Mouse (Mus musculus) midbrain, postnatal 0 days (tissue): ENCODE measurements around the gene Daam1. TPM values are rescaled to one million over a fixed set of nuclear protein-coding genes. Genes with fewer than 3 reads are reported as not detected.

ENCODE experiments used
- ATAC-seq: fragments of 200-750 bp; cut with Nextera tagmentation; 2 replicates; pipeline ENCODE4 v1.8.0; 2017; ENCODE audit warnings: moderate number of reproducible peaks, mild to moderate bottlenecking, moderate TSS enrichment, moderate library complexity; ENCODE audit not compliant: low FRiP score
- DNase-seq: peaks from one replicate; pipeline ENCODE4 v3.0.0-alpha.2; 2015; ENCODE audit warnings: low spot score
- H3K27ac ChIP-seq: fragments of 300-500 bp; sonication (generic); 2 replicates; pipeline ENCODE4 v1.5.1; 2014; ENCODE audit warnings: low read depth, mild to moderate bottlenecking, low read length, mixed read lengths
- H3K27me3 ChIP-seq: fragments of 300-500 bp; sonication (generic); 2 replicates; pipeline ENCODE4 v1.6.1; 2014; ENCODE audit warnings: low read length, control low read depth, mixed read lengths; ENCODE audit not compliant: insufficient read depth
- H3K36me3 ChIP-seq: fragments of 300-500 bp; sonication (generic); 2 replicates; pipeline ENCODE4 v1.6.1; 2014; ENCODE audit warnings: low read length, control low read depth, mixed read lengths; ENCODE audit not compliant: insufficient read depth
- H3K4me1 ChIP-seq: fragments of 300-500 bp; sonication (generic); 2 replicates; pipeline ENCODE4 v1.6.1; 2014; ENCODE audit warnings: mild to moderate bottlenecking, control low read depth, antibody characterized with exemption, low read length, mixed read lengths; ENCODE audit not compliant: insufficient read depth
- H3K4me2 ChIP-seq: fragments of 300-500 bp; sonication (generic); 2 replicates; pipeline ENCODE4 v1.6.1; 2014; ENCODE audit warnings: low read depth, mild to moderate bottlenecking, low read length, mixed read lengths; ENCODE audit not compliant: poor library complexity, severe bottlenecking
- H3K4me3 ChIP-seq: fragments of 300-500 bp; sonication (generic); 2 replicates; pipeline ENCODE4 v1.5.1; 2014; ENCODE audit warnings: low read depth, mild to moderate bottlenecking, low read length, moderate library complexity
- H3K9ac ChIP-seq: fragments of 300-500 bp; sonication (generic); replicated peaks from 2 replicates; pipeline ENCODE4 v1.6.1; 2014; ENCODE audit warnings: mild to moderate bottlenecking, low read length, moderate library complexity, mixed read lengths; ENCODE audit not compliant: poor library complexity, severe bottlenecking
- H3K9me3 ChIP-seq: fragments of 300-500 bp; sonication (generic); 2 replicates; pipeline ENCODE4 v1.6.1; 2016; ENCODE audit warnings: low read length, control low read depth
- CTCF ChIP-seq: IDR thresholded peaks from 2 replicates; pipeline ENCODE4 v1.5.1; 2016; ENCODE audit warnings: antibody characterized with exemption, mild to moderate bottlenecking
- WGBS: fragments of 180-500 bp; shearing (Covaris S2); extraction: QIAGEN DNeasy Blood & Tissue Kit; methylation state at CpG from one replicate; pipeline ENCODE4 v1.1.7; 2014; 5-methylcytosine and 5-hydroxymethylcytosine counted together
- polyA plus RNA-seq: library from polyadenylated mRNA; unstranded; fragments of >200 nt; fragmentation: Nextera tagmentation; extraction: Ambion mirVana; gene quantifications from 2 replicates; pipeline ENCODE4 v1.2.1, GENCODE M21; 2015
- total RNA-seq: library from RNA; depleted of rRNA; stranded (reverse); fragments of >200 nt; gene quantifications from 2 replicates; pipeline ENCODE4 v1.2.3, GENCODE M21; 2014

Daam1 gene
- total and polyA plus RNA-seq, 2 experiments from 2014 or later: 27.3 to 86.0 TPM

- Histone ChIP-seq H3K27me3 (no peaks in the 10 kb centered on the region), H3K9ac (no peak overlapping the region), H3K27ac (no peak overlapping the region), H3K9me3 (no peaks in the 10 kb centered on the region), H3K4me1 (no peaks in the 10 kb centered on the region), H3K4me3 (no peak overlapping the region), H3K4me2 (no peak overlapping the region), H3K36me3 (peaks cover 73% of the 10 kb centered on the region)
- TF ChIP-seq CTCF: no peak
- DNase-seq (no peak), ATAC-seq (no peak)
- WGBS: 97% methylated on average over 6 of the region's 6 CpGs
Measured at GRCm38 (mm10) chr12:71948972-71949371, 118.1 kb downstream of the Daam1 start.

DNA sequence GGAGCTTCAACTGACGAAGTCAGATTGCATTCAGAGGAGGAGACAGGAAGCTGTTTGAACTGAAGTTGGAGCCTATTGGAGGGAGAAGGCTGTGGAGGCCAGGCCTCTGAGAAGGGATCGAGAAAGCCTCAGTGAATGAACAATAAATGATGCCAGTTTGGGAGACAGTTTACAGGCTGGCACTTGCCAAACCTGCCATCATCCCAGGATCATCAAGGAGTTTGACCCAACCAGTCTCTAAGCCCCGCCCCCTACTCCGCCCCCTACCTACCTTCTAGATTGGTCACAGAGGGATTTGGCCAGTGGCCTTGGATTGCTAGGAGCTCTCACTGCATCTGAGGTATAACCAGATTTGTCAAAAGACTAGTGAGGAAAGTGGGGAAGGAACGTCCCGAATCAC, 118.7 kb downstream of the Daam1 start:
- Histone ChIP-seq H3K27me3 (no peaks in the 10 kb centered on the region), H3K4me3 (no peak overlapping the region), H3K9me3 (no peaks in the 10 kb centered on the region), H3K36me3 (peaks cover 68% of the 10 kb centered on the region), H3K27ac (no peak overlapping the region), H3K4me2 (no peak overlapping the region), H3K9ac (no peak overlapping the region), H3K4me1 (no peaks in the 10 kb centered on the region)
- no peak for TF ChIP-seq CTCF
- ATAC-seq (no peak), DNase-seq (no peak)
- WGBS: 93% methylated on average over 6 of the region's 6 CpGs

- TF ChIP-seq CTCF: no peak
- DNase-seq: no peak
- Histone ChIP-seq H3K4me2 (no peak overlapping the region), H3K9ac (no peak overlapping the region), H3K4me3 (no peak overlapping the region), H3K4me1 (no peaks in the 10 kb centered on the region), H3K36me3 (peaks cover 64% of the 10 kb centered on the region), H3K9me3 (no peaks in the 10 kb centered on the region), H3K27me3 (no peaks in the 10 kb centered on the region), H3K27ac (no peak overlapping the region)
- WGBS: 91% methylated on average over 13 of the region's 13 CpGs
- ATAC-seq: no peak
Measured at GRCm38 (mm10) chr12:71950095-71950877, 119.4 kb downstream of the Daam1 start.

DNA sequence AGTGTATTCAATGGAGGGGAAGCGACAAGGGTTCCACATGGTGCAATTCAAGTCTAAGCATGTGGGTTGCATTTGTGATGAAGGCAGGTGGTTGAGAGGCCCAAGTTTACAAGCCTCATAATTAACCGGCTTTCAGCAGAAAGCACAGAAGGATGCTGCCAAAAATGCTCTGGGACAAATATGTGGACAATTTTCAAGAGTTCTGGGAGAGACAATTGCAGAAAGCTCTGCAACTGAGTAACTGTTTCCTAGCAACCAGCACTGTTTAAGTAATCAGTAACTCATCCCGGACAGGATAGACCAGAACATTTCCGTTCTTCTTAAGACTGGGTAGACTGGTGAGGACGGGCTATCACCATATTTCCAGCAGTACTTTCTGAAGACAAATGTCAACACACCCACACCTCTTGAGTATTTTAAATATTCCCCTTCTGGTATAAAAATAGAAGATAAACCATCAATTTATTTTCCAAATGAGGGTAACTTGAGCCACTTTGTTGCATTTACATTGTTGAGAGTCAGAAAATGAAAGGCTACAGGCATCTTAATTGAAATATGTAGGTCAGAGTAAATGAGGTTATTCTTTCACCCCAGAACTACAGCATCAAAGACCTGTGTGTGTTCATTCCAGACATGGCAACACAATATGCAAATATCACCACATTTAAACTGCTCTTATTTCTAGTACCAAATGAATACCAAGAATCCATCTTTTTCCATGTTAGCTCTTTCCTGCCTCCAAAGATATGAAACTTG, 123.5 kb downstream of the Daam1 start:
- no peak for ATAC-seq

GRCm38 (mm10) chr12:71956980-71957379, 126.1 kb downstream of the Daam1 start:
- Histone ChIP-seq H3K27me3 (no peaks in the 10 kb centered on the region), H3K27ac (no peak overlapping the region), H3K9me3 (no peaks in the 10 kb centered on the region), H3K9ac (no peak overlapping the region), H3K4me2 (no peak overlapping the region), H3K4me1 (no peaks in the 10 kb centered on the region; the same call in 1 of the 2 replicates), H3K4me3 (no peak overlapping the region), H3K36me3 (peaks cover 28% of the 10 kb centered on the region)
- TF ChIP-seq CTCF: no peak
- peak; percentile 62; the same call in 1 of the 2 replicates for ATAC-seq
- peak; percentile 67 for DNase-seq
- WGBS: 32% methylated on average over 6 of the region's 6 CpGs

More for the DNA sequence above, 123.5 kb downstream of the Daam1 start:
- peak; percentile 55 for DNase-seq
- Histone ChIP-seq H3K36me3 (peaks cover 42% of the 10 kb centered on the region), H3K4me3 (no peak overlapping the region), H3K9ac (no peak overlapping the region), H3K27me3 (no peaks in the 10 kb centered on the region), H3K9me3 (no peaks in the 10 kb centered on the region), H3K27ac (no peak overlapping the region), H3K4me2 (no peak overlapping the region), H3K4me1 (no peaks in the 10 kb centered on the region; the same call in 1 of the 2 replicates)
- WGBS: 50% methylated on average over 5 of the region's 5 CpGs
- no peak for TF ChIP-seq CTCF

- Histone ChIP-seq H3K4me3 (no peak overlapping the region), H3K9ac (no peak overlapping the region), H3K9me3 (no peaks in the 10 kb centered on the region), H3K27ac (no peak overlapping the region), H3K27me3 (no peaks in the 10 kb centered on the region), H3K4me1 (no peaks in the 10 kb centered on the region; the same call in 1 of the 2 replicates), H3K36me3 (peaks cover 25% of the 10 kb centered on the region), H3K4me2 (no peak overlapping the region)
- ATAC-seq: no peak
- DNase-seq: no peak
- 62% methylated on average over 5 of the region's 5 CpGs for WGBS
- no peak for TF ChIP-seq CTCF
Measured at GRCm38 (mm10) chr12:71957496-71957895, 126.6 kb downstream of the Daam1 start.
